Mouse (Mus musculus): ENCODE results near the gene Cnp.

Gene Cnp

GRCm38 (mm10) chr11:100625754-100626700 lies 51.3 kb downstream of the Cnp start:
- no peak for DNase-seq

GRCm38 (mm10) chr11:100626701-100627195 lies 52.0 kb downstream of the Cnp start:
- DNase-seq = peak; percentile 45

- no peak for DNase-seq
These were observed 53.4 kb downstream of the Cnp start for GRCm38 (mm10) chr11:100628056-100628455.

- no peak for DNase-seq
These were observed 54.2 kb downstream of the Cnp start for GRCm38 (mm10) chr11:100628862-100629352.

- DNase-seq = no peak
These were observed 59.8 kb downstream of the Cnp start for GRCm38 (mm10) chr11:100634530-100634929.

- DNase-seq = no peak
These were observed 65.6 kb downstream of the Cnp start for GRCm38 (mm10) chr11:100640159-100640906.

Data from cerebellum, adult 11 months (tissue).